Mouse (Mus musculus) adrenal gland (tissue): Measurements from ENCODE around the gene Tsen15.

Experiments
- intact Hi-C: fragments of 180-260 bp; cut with DNase I; formaldehyde crosslinking; loops from one replicate; pipeline ENCODE4 v1.15.1; 2025
- long read RNA-seq, 2 experiments: library from polyadenylated mRNA; unstranded; transcript quantifications; one replicate each; pipeline ENCODE4 v2.0.0; 2020; ENCODE audit warnings: borderline replicate concordance in 1 of 2; ENCODE audit not compliant: insufficient replicate concordance in 1 of 2

Tsen15 gene
- long read RNA-seq, experiment 1, transcript Tsen15-201 (5 exons, 1,133 nt): major isoform, 18 of 19 reads
- long read RNA-seq, experiment 1, partial matches to known transcripts: 1 of 19 reads
- long read RNA-seq, experiment 1, other reads (novel, unspliced or antisense): 0 of 19 reads
- long read RNA-seq, experiment 2, transcript Tsen15-201 (5 exons, 1,133 nt): major isoform, 35 of 37 reads
- long read RNA-seq, experiment 2, partial matches to known transcripts: 0 of 37 reads
- long read RNA-seq, experiment 2, other reads (novel, unspliced or antisense): 2 of 37 reads

GRCm38 (mm10) chr1:152386188-152386835, at the start of gene Tsen15:
Tsen15 (minus strand) TSS chr1:152386688.
- intact Hi-C loops: no loop called here

GRCm38 (mm10) chr1:152434166-152434565, 47.7 kb upstream of the Tsen15 start:
- intact Hi-C loops: no loop called here

- intact Hi-C loops: no loop called here
Observed at GRCm38 (mm10) chr1:152429805-152430204, 43.3 kb upstream of the Tsen15 start.

- intact Hi-C loops: no loop called here
Observed at GRCm38 (mm10) chr1:152427912-152428581, 41.6 kb upstream of the Tsen15 start.

GRCm38 (mm10) chr1:152423052-152423451, 36.6 kb upstream of the Tsen15 start:
- intact Hi-C loops: no loop called here

GRCm38 (mm10) chr1:152422295-152422694, 35.8 kb upstream of the Tsen15 start:
- intact Hi-C loops: no loop called here

GRCm38 (mm10) chr1:152417602-152418001, 31.1 kb upstream of the Tsen15 start:
- intact Hi-C loops: no loop called here

- intact Hi-C loops: no loop called here
Observed at GRCm38 (mm10) chr1:152416306-152416904, 29.9 kb upstream of the Tsen15 start.

- intact Hi-C loops: no loop called here
Observed at GRCm38 (mm10) chr1:152414451-152414850, 28.0 kb upstream of the Tsen15 start.

- intact Hi-C loops: no loop called here
Observed at GRCm38 (mm10) chr1:152413961-152414360, 27.5 kb upstream of the Tsen15 start.

- intact Hi-C loops: no loop called here
Observed at GRCm38 (mm10) chr1:152413116-152413515, 26.6 kb upstream of the Tsen15 start.

GRCm38 (mm10) chr1:152410657-152411056, 24.2 kb upstream of the Tsen15 start:
- intact Hi-C loops: no loop called here

GRCm38 (mm10) chr1:152409356-152409755, 22.9 kb upstream of the Tsen15 start:
- intact Hi-C loops: loop anchor here (10.0 kb wide), 1 partner anchor 105 kb away; no protein-coding TSS in a partner anchor

GRCm38 (mm10) chr1:152407021-152407946, 20.8 kb upstream of the Tsen15 start:
- intact Hi-C loops: loop anchor here (10.0 kb wide), 1 partner anchor 108 kb away; no protein-coding TSS in a partner anchor

- intact Hi-C loops: loop anchor here (10.0 kb wide), 1 partner anchor 114 kb away; no protein-coding TSS in a partner anchor
Observed at GRCm38 (mm10) chr1:152400556-152401540, 14.4 kb upstream of the Tsen15 start.

GRCm38 (mm10) chr1:152399790-152400555, 13.5 kb upstream of the Tsen15 start, which contains the start of gene Colgalt2:
Colgalt2 (plus strand) TSS chr1:152399830.
- intact Hi-C loops: loop anchor here (10.0 kb wide), 1 partner anchor 115 kb away; no protein-coding TSS in a partner anchor

- intact Hi-C loops: no loop called here
Observed at GRCm38 (mm10) chr1:152398708-152399107, 12.2 kb upstream of the Tsen15 start.

- intact Hi-C loops: no loop called here
Observed at GRCm38 (mm10) chr1:152394956-152395515, 8.5 kb upstream of the Tsen15 start.
